In genomic region chrX:6368822-6369221, GRCm38 (mm10) we compare ENCODE assay signal across 12 mouse cellular contexts.
"Had no signal": no experiment of that assay in that cellular context is flagged by ENCODE, and none has a peak within 500 bp of the region (broad histone marks: within the 10 kb centered on the region; RNA-seq: fewer than 3 reads in every experiment).

No protein-coding gene starts in this region.

- ATAC-seq: liver, postnatal 0 days; lung, postnatal 0 days had no signal

- DNase-seq: kidney, adult 8-10 months; kidney, postnatal 10 days; kidney, postnatal 36 days; left cerebral cortex, postnatal 4 days; liver, postnatal 0 days; lung, embryonic 14.5 days; midbrain, embryonic 14.5 days; right cerebral cortex, postnatal 14 days; right cerebral cortex, postnatal 4 days; spleen, adult 18-20 months; thymus, postnatal 25 days had no signal
